Mouse (Mus musculus): ENCODE results near the gene Lrrc8c. TPM values are rescaled to one million over a fixed set of nuclear protein-coding genes. Genes with fewer than 3 reads are reported as not detected.

The Lrrc8c gene
- total RNA-seq, 2 experiments from 2014 or later: 23.5 to 27.0 TPM

Other genes with a start within 250 kb of the Lrrc8c start
- gene Gm43302, start 225.7 kb upstream of the Lrrc8c start, total RNA-seq (2021): under 1 TPM in 1 of 2 experiments, not detected in 1; 0.09 TPM
- gene Gbp6, start 225.7 kb upstream of the Lrrc8c start, total RNA-seq (2021): under 1 TPM; 0.59 to 0.63 TPM
- 10 to 100 TPM; 65.5 to 70.3 TPM for gene Lrrc8b, start 103.6 kb upstream of the Lrrc8c start, total RNA-seq (2021)
- gene Lrrc8d, start 180.6 kb downstream of the Lrrc8c start, total RNA-seq (2021): 10 to 100 TPM; 47.9 to 57.7 TPM